Mouse (Mus musculus): ENCODE results near the gene Gm45234. TPM values are rescaled to one million over a fixed set of nuclear protein-coding genes. Genes with fewer than 3 reads are reported as not detected.

Gene Gm45234
- polyA plus RNA-seq, 1 experiment = not detected

DNA sequence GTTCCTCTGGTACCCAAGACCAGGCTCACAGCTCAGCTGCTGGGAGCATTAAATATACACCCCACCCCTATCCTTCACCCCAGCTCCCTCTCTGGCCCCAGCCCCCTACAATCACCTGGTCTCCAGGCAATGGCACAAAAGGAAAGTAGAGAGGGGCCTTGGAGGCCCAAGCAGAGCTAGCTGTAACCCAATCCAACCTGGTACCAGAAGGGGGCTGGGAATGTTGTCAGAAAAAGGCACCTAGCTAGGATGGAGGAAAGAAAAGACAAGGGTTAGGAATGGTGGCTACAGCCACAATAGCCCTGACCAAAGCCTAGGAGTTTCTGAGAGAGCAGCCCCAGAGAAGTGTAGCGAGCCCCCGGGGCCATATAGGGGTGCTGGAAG lies 3.0 kb upstream of the Gm45234 start:
- H3K4me1 ChIP-seq (ENCODE audit: control insufficient read depth, insufficient read depth, low read length) = peaks cover 5% of the 10 kb centered on the region
- H3K27me3 ChIP-seq (ENCODE audit: control insufficient read depth, insufficient read depth, low read length, poor library complexity, severe bottlenecking) = no peaks in the 10 kb centered on the region
- no peaks in the 10 kb centered on the region for H3K36me3 ChIP-seq (ENCODE audit: control insufficient read depth, insufficient read depth, low read length, poor library complexity, severe bottlenecking)
- TF ChIP-seq CTCF (IDR thresholded peaks at IDR 0.05; ENCODE audit: low read depth, low read length) (no peak), EP300 (IDR thresholded peaks at IDR 0.05; ENCODE audit: insufficient read depth, low read depth, low read length) (no peak), POLR2A (IDR thresholded peaks at IDR 0.05; ENCODE audit: insufficient read depth, low read length) (no peak)
- no peaks in the 10 kb centered on the region for H3K9me3 ChIP-seq (replicated peaks; ENCODE audit: control insufficient read depth, insufficient read depth, low read length, poor library complexity, severe bottlenecking)
- no peak overlapping the region for H3K27ac ChIP-seq (ENCODE audit: insufficient read depth, low read length)
- H3K9ac ChIP-seq (ENCODE audit: low read depth, poor library complexity, severe bottlenecking) = peak overlapping the region; percentile 17; the same call in 1 of the 2 replicates
- H3K4me3 ChIP-seq (ENCODE audit: low read depth, low read length) = no peak overlapping the region

DNA sequence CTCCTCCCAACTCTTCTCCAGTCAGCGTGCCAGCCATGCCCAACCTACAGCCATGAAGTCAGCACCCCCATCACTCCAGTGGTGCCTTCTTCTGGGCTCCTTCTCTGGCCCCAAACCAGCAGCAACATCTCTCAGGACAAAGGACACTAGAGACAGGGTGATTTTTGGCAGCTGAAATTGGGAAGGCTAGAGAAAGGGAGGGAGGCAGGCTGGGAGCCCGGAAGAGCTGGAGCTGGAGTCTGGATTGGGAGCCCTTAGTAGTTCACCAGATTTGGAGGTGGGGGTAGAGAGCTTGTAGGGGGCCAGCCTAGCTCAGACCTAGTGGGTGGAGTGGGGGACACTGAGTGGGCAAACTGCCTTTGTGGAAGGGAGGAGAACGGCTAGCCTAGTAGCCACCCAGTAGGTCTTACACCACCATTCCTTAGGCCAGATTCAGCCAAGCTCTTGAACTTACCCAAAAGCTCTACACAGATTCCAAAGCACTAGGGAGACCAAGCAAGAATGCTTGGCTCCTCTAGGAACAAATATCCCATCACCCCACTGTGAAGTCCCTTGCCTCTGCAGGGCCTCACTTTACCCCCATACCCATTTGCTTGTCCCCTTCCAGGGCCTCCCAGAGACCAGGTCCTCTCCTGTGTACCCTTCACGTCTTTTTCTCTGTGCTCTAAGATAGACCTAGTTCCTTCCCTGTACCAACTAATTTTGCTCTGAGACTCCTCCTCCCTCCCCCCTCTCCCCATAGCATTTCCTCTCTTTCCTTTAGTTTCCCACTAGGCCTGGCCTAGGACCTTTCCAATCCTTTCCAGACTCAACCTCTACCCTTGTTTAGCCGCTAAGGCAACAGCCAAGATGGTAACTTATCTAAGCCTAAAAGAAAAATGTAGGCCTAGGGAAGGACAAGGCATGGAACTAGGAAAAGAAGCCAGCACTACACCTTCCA lies 2.4 kb upstream of the Gm45234 start:
- H3K27me3 ChIP-seq (ENCODE audit: control insufficient read depth, insufficient read depth, low read length, poor library complexity, severe bottlenecking) = no peaks in the 10 kb centered on the region
- peaks cover 5% of the 10 kb centered on the region for H3K4me1 ChIP-seq (ENCODE audit: control insufficient read depth, insufficient read depth, low read length)
- no peak for TF ChIP-seq EP300 (IDR thresholded peaks at IDR 0.05; ENCODE audit: insufficient read depth, low read depth, low read length)
- TF ChIP-seq POLR2A (IDR thresholded peaks at IDR 0.05; ENCODE audit: insufficient read depth, low read length) = no peak
- no peak for TF ChIP-seq CTCF (IDR thresholded peaks at IDR 0.05; ENCODE audit: low read depth, low read length)

DNA sequence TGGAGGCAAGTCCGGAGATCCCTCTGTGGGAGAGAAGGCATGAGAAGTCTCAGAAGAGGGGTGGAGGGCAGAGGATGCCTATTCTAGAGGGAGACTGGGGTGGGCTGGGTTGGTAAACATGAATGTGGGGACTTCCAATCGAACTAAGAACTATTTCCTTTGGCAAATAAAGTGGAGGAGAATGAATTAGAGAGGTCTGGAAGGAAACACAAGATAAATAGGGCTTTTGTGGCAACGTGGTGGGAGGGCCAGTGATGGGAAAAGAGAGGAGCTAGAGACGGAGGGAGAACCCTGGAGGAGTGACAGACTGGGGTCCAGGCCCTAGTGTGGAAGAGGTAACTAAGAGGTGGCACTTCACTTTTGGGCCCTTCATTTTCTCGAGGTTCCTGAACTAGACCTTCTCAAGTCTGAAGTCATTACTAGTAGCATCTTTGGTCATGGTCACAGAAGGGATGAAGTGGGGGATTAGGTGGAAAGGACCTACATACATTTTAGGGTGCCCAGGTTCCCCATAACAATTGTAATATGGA lies 1.6 kb upstream of the Gm45234 start:
- no peaks in the 10 kb centered on the region for H3K36me3 ChIP-seq (ENCODE audit: control insufficient read depth, insufficient read depth, low read length, poor library complexity, severe bottlenecking)
- no peaks in the 10 kb centered on the region for H3K27me3 ChIP-seq (ENCODE audit: control insufficient read depth, insufficient read depth, low read length, poor library complexity, severe bottlenecking)
- H3K9me3 ChIP-seq (replicated peaks; ENCODE audit: control insufficient read depth, insufficient read depth, low read length, poor library complexity, severe bottlenecking) = no peaks in the 10 kb centered on the region
- H3K9ac ChIP-seq (ENCODE audit: low read depth, poor library complexity, severe bottlenecking) = peak overlapping the region; percentile 98
- H3K27ac ChIP-seq (ENCODE audit: insufficient read depth, low read length) = 0 out of 2 replicates have a peak overlapping the region, but pooled peaks have one; percentile 45
- peaks cover 5% of the 10 kb centered on the region for H3K4me1 ChIP-seq (ENCODE audit: control insufficient read depth, insufficient read depth, low read length)
- TF ChIP-seq EP300 (IDR thresholded peaks at IDR 0.05; ENCODE audit: insufficient read depth, low read depth, low read length) (no peak), CTCF (IDR thresholded peaks at IDR 0.05; ENCODE audit: low read depth, low read length) (no peak), POLR2A (IDR thresholded peaks at IDR 0.05; ENCODE audit: insufficient read depth, low read length) (no peak)
- H3K4me3 ChIP-seq (ENCODE audit: low read depth, low read length) = peak overlapping the region; percentile 71

More for the DNA sequence above, 2.4 kb upstream of the Gm45234 start:
- Histone ChIP-seq H3K9ac (ENCODE audit: low read depth, poor library complexity, severe bottlenecking) (no peak overlapping the region; the same call in 1 of the 2 replicates), H3K4me3 (ENCODE audit: low read depth, low read length) (no peak overlapping the region), H3K36me3 (ENCODE audit: control insufficient read depth, insufficient read depth, low read length, poor library complexity, severe bottlenecking) (no peaks in the 10 kb centered on the region), H3K9me3 (replicated peaks; ENCODE audit: control insufficient read depth, insufficient read depth, low read length, poor library complexity, severe bottlenecking) (no peaks in the 10 kb centered on the region), H3K27ac (ENCODE audit: insufficient read depth, low read length) (no peak overlapping the region)

DNA sequence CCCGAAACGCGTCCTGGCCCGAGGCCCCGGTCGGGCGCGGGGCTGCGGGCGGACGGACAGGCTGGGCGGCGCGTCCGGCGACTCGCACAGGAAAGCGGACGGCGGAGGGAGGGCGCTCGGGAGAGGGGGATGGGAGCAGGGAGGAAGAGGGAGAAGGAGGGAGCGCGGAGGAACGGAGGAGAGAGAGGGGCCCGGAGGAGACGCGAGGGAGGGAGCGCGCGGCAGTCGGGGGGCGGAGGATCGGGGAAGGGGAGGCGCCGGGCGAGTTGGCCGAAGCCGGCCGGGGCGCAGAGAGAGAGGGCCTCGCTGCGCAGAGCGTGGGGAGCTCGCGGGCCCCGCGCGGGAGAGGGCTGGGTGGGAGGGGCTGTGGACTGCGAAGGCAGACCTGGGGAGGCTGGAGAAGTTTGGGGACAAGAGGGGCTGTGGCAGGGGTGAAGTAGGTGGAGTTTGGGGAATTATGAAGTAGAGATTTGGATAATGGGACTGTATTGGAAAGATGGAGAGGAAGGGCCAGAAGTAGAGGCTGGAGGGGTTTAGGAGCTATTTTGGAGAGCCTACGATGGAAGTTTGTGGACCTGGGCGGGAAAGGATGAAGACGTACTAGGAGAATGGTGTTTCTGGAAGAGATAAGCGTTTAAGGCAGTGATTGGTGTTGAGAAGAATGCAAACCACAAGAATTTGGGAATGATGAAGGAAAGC lies 980 bp upstream of the Gm45234 start:
- no peak for TF ChIP-seq EP300 (IDR thresholded peaks at IDR 0.05; ENCODE audit: insufficient read depth, low read depth, low read length)
- H3K4me1 ChIP-seq (ENCODE audit: control insufficient read depth, insufficient read depth, low read length) = peaks cover 5% of the 10 kb centered on the region

DNA sequence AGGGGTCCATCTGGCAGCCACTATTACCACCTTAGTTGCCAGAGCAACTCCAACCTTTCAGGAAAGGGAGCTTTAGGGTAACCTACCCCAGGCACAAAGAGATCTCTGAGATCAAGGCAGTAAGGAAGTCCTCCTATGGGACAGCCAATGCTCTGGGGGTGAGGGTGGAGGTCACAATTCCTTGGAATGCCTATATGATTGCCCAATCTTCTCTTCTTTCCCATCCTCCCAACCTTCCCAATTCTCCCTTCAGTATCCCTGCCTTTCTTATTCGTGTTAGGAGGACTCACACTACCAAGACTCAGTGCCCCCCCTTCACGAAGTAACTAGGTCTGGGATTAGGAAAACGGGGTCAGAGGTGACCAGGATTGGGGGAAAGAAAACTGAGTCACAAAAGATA lies 515 bp downstream of the Gm45234 start:
- TF ChIP-seq CTCF (IDR thresholded peaks at IDR 0.05; ENCODE audit: low read depth, low read length) (no peak), POLR2A (IDR thresholded peaks at IDR 0.05; ENCODE audit: insufficient read depth, low read length) (no peak), EP300 (IDR thresholded peaks at IDR 0.05; ENCODE audit: insufficient read depth, low read depth, low read length) (no peak)
- Histone ChIP-seq H3K4me1 (ENCODE audit: control insufficient read depth, insufficient read depth, low read length) (peaks cover 5% of the 10 kb centered on the region), H3K9ac (ENCODE audit: low read depth, poor library complexity, severe bottlenecking) (peak overlapping the region; percentile 98), H3K4me3 (ENCODE audit: low read depth, low read length) (peak overlapping the region; percentile 64), H3K36me3 (ENCODE audit: control insufficient read depth, insufficient read depth, low read length, poor library complexity, severe bottlenecking) (no peaks in the 10 kb centered on the region), H3K27ac (ENCODE audit: insufficient read depth, low read length) (peak overlapping the region; percentile 17), H3K27me3 (ENCODE audit: control insufficient read depth, insufficient read depth, low read length, poor library complexity, severe bottlenecking) (no peaks in the 10 kb centered on the region), H3K9me3 (replicated peaks; ENCODE audit: control insufficient read depth, insufficient read depth, low read length, poor library complexity, severe bottlenecking) (no peaks in the 10 kb centered on the region)

More for the DNA sequence above, 980 bp upstream of the Gm45234 start:
- H3K4me3 ChIP-seq (ENCODE audit: low read depth, low read length) = peak overlapping the region; percentile 71
- H3K27ac ChIP-seq (ENCODE audit: insufficient read depth, low read length) = peak overlapping the region; percentile 45
- H3K36me3 ChIP-seq (ENCODE audit: control insufficient read depth, insufficient read depth, low read length, poor library complexity, severe bottlenecking) = no peaks in the 10 kb centered on the region
- peak overlapping the region; percentile 98 for H3K9ac ChIP-seq (ENCODE audit: low read depth, poor library complexity, severe bottlenecking)
- H3K27me3 ChIP-seq (ENCODE audit: control insufficient read depth, insufficient read depth, low read length, poor library complexity, severe bottlenecking) = no peaks in the 10 kb centered on the region
- H3K9me3 ChIP-seq (replicated peaks; ENCODE audit: control insufficient read depth, insufficient read depth, low read length, poor library complexity, severe bottlenecking) = no peaks in the 10 kb centered on the region
